Mouse (Mus musculus) lung, adult 2 months (tissue): ENCODE data around the gene H2al1i.
"Not testable (repeated sequence)": the region's sequence is repeated elsewhere in the genome, so short reads cannot be mapped to it uniquely, and the experiment has no call there.

ENCODE experiments used
- CTCF ChIP-seq: fragments of 200-500 bp; IDR thresholded peaks from 2 replicates; pipeline ENCODE4 v1.5.1; 2011; ENCODE audit warnings: mild to moderate bottlenecking, low read length, control low read depth; ENCODE audit not compliant: insufficient read depth
- POLR2A ChIP-seq: fragments of 200-500 bp; IDR thresholded peaks from 2 replicates; pipeline ENCODE4 v1.6.1; 2011; ENCODE audit warnings: low read depth, mild to moderate bottlenecking, control low read depth, low read length, borderline replicate concordance; ENCODE audit errors: extremely low read depth

- TF ChIP-seq CTCF, POLR2A: not testable (repeated sequence)
Measured at GRCm38 (mm10) chrX:11321192-11321591, 3.3 kb upstream of the H2al1i start, which contains the start of gene H2al1h.
